Mouse (Mus musculus) liver, embryonic 12.5 days (tissue): Measurements from ENCODE around the gene Trim72. TPM values are rescaled to one million over a fixed set of nuclear protein-coding genes. Genes with fewer than 3 reads are reported as not detected.
"Not testable (repeated sequence)": the region's sequence is repeated elsewhere in the genome, so short reads cannot be mapped to it uniquely, and the experiment has no call there.

Experiments
- ATAC-seq: fragments of 200-750 bp; cut with Nextera tagmentation; 2 replicates; pipeline ENCODE4 v1.8.0; 2017; ENCODE audit warnings: moderate number of reproducible peaks, mild to moderate bottlenecking, moderate library complexity
- H3K27ac ChIP-seq: fragments of 300-500 bp; sonication (generic); 2 replicates; pipeline ENCODE4 v1.5.1; 2016; ENCODE audit warnings: mild to moderate bottlenecking
- H3K27me3 ChIP-seq: fragments of 300-500 bp; sonication (generic); replicated peaks from 2 replicates; pipeline ENCODE4 v1.6.1; 2016; ENCODE audit warnings: mild to moderate bottlenecking, moderate library complexity
- H3K36me3 ChIP-seq: fragments of 300-500 bp; sonication (generic); 2 replicates; pipeline ENCODE4 v1.6.1; 2016; ENCODE audit warnings: mild to moderate bottlenecking, moderate library complexity
- H3K4me1 ChIP-seq: fragments of 300-500 bp; sonication (generic); 2 replicates; pipeline ENCODE4 v1.6.1; 2016
- H3K4me2 ChIP-seq: fragments of 300-500 bp; sonication (generic); 2 replicates; pipeline ENCODE4 v1.6.1; 2016; ENCODE audit warnings: mild to moderate bottlenecking, moderate library complexity
- H3K4me3 ChIP-seq: fragments of 300-500 bp; sonication (generic); 2 replicates; pipeline ENCODE4 v1.5.1; 2016; ENCODE audit warnings: mild to moderate bottlenecking, moderate library complexity
- H3K9ac ChIP-seq: fragments of 300-500 bp; sonication (generic); 2 replicates; pipeline ENCODE4 v1.6.1; 2016; ENCODE audit warnings: mild to moderate bottlenecking, moderate library complexity
- H3K9me3 ChIP-seq: fragments of 300-500 bp; sonication (generic); replicated peaks from 2 replicates; pipeline ENCODE4 v1.6.1; 2016; ENCODE audit warnings: mild to moderate bottlenecking, moderate library complexity
- WGBS: fragments of 180-500 bp; shearing (Covaris S2); methylation state at CpG from one replicate; pipeline ENCODE4 v1.1.7; 2016; ENCODE audit not compliant: insufficient replicate concordance; 5-methylcytosine and 5-hydroxymethylcytosine counted together
- polyA plus RNA-seq: library from polyadenylated mRNA; unstranded; fragments of >200 nt; fragmentation: Nextera tagmentation; extraction: Ambion mirVana; gene quantifications from 2 replicates; pipeline ENCODE4 v1.2.1, GENCODE M21; 2016

Gene Trim72
- polyA plus RNA-seq, 1 experiment from 2014 or later: not detected

- H3K4me1 ChIP-seq: no peaks in the 10 kb centered on the region
- H3K27me3 ChIP-seq: no peaks in the 10 kb centered on the region
- no peak overlapping the region for H3K4me3 ChIP-seq
- H3K36me3 ChIP-seq: no peaks in the 10 kb centered on the region
- H3K27ac ChIP-seq: no peak overlapping the region
- ATAC-seq: no peak
- no peak overlapping the region for H3K9ac ChIP-seq
- 71% methylated on average over 4 of the region's 4 CpGs for WGBS
- H3K9me3 ChIP-seq: no peaks in the 10 kb centered on the region
- no peak overlapping the region for H3K4me2 ChIP-seq
These were observed 29.9 kb downstream of the Trim72 start for GRCm38 (mm10) chr7:128033616-128034015.

DNA sequence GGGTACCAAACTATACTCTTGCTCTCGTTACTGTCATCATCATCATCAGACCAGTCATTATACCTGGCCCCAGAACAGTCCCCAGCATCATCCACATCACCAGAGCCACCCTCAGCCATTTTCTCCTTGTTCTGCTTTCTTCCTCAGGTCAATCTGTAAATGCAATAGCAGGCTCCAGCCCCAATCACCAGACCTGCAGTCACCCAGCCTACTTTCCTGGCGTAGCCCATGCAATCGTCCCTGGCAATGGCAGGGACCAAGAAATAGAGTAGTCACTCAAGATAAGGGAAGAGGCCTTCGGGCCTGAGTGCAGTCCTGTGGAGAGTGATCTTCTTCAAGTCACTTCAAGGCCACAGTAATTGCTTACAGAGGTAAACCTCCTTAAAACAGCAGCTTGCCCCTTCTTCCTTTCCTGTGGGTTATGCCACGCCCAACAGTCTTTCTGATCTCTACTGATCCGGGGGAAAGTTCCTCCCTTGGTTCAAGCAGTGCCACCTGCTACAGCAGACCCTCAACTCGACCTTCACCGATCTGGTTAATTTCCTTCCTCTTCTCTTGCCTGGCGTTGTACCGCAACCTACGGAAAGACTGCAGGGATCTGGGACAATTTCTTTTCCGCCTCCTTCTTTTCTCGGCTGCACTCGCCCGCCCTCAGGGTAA, 38.5 kb downstream of the Trim72 start:
- not testable (repeated sequence) for H3K36me3 ChIP-seq, H3K27ac ChIP-seq, H3K9me3 ChIP-seq, H3K4me1 ChIP-seq, H3K27me3 ChIP-seq, H3K9ac ChIP-seq, H3K4me2 ChIP-seq, ATAC-seq, H3K4me3 ChIP-seq
- WGBS: 28% methylated on average over 15 of the region's 15 CpGs

- no peaks in the 10 kb centered on the region for H3K36me3 ChIP-seq
- H3K4me1 ChIP-seq: 0 out of 2 replicates have a peak, but pooled peaks cover 5% of the 10 kb centered on the region
- ATAC-seq: no peak
- 54% methylated on average over 4 of the region's 4 CpGs for WGBS
- no peak overlapping the region for H3K27ac ChIP-seq
- no peaks in the 10 kb centered on the region for H3K9me3 ChIP-seq
- H3K4me3 ChIP-seq: no peak overlapping the region
- H3K4me2 ChIP-seq: no peak overlapping the region
- no peaks in the 10 kb centered on the region for H3K27me3 ChIP-seq
- no peak overlapping the region for H3K9ac ChIP-seq
These were observed 40.5 kb downstream of the Trim72 start for GRCm38 (mm10) chr7:128044142-128044785.

DNA sequence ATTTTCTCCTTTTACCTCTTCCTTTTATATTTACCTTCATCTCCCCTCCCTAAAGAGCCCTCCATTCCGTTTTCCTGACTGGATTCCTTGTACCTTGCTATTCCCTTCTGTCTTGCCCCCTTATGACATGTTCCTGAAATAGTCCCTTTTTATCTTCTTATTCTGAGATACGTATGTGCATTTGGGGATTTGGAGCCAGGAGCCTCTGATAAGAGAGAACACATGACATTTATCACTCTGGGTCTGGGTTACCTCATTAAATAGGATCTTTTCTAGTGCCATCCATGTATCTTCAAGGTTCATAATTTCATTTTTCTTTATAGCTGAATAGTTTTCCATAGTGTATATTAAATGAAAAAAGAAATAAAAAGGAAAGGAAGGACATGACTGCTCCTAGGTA, 41.9 kb downstream of the Trim72 start:
- Histone ChIP-seq H3K27me3 (no peaks in the 10 kb centered on the region), H3K9ac (no peak overlapping the region), H3K9me3 (no peaks in the 10 kb centered on the region), H3K4me3 (no peak overlapping the region), H3K4me1 (peaks cover 10% of the 10 kb centered on the region), H3K27ac (no peak overlapping the region), H3K36me3 (no peaks in the 10 kb centered on the region), H3K4me2 (no peak overlapping the region)
- 22% methylated on average over 2 of the region's 2 CpGs for WGBS
- no peak for ATAC-seq

- H3K27ac ChIP-seq: no peak overlapping the region
- WGBS: 23% methylated on average over 4 of the region's 4 CpGs
These were observed 45.1 kb downstream of the Trim72 start for GRCm38 (mm10) chr7:128048819-128049218.

DNA sequence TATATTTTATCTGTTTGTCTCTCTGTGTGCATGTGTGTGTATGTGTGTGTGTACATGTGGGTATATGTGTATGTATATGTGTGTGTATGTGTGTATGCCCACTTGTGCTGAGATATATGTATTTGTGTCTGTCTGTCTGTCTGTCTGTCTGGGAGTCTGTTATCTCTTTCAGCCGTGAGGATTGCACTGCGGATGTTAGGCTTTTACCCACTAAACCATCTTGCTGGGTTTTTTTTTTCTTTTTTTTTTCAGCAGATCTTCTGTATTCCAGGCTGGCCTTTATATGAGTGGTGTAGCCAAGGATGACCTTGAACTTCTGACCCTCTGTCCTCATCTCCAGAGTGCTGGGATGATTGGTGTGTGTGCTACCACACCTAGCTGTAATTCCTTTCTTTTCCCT, 45.5 kb downstream of the Trim72 start:
- ATAC-seq: no peak
- WGBS: 16% methylated on average over 2 of the region's 2 CpGs
- Histone ChIP-seq H3K27me3 (no peaks in the 10 kb centered on the region), H3K4me2 (no peak overlapping the region), H3K4me3 (no peak overlapping the region), H3K9me3 (no peaks in the 10 kb centered on the region), H3K27ac (no peak overlapping the region), H3K36me3 (no peaks in the 10 kb centered on the region), H3K4me1 (peaks cover 15% of the 10 kb centered on the region), H3K9ac (no peak overlapping the region)

More at GRCm38 (mm10) chr7:128048819-128049218, 45.1 kb downstream of the Trim72 start:
- H3K27me3 ChIP-seq: no peaks in the 10 kb centered on the region
- H3K9me3 ChIP-seq: no peaks in the 10 kb centered on the region
- no peak overlapping the region for H3K4me2 ChIP-seq
- H3K36me3 ChIP-seq: no peaks in the 10 kb centered on the region
- peaks cover 15% of the 10 kb centered on the region for H3K4me1 ChIP-seq
- H3K4me3 ChIP-seq: no peak overlapping the region
- ATAC-seq: no peak
- H3K9ac ChIP-seq: no peak overlapping the region

DNA sequence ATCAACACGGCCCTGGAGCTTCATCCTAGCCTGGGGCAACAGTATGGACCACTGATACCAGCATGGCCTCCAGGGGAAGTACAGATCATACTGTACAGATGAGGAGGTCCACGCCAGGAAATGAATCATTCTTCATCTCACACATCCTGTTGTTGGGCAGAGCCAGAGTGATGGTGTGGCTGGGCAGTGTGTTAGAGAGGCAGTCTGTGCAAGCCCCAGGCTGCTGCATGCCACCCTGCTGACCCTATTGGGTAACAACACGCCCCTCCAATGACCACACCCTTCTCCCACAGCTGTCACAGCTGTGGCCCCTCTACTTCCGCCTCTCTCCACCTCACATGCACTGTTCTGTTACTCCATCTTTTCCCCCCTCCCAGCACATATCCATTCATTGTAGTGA, 47.0 kb downstream of the Trim72 start:
- H3K4me3 ChIP-seq: no peak overlapping the region
- H3K9me3 ChIP-seq: no peaks in the 10 kb centered on the region
- no peak overlapping the region for H3K27ac ChIP-seq
- no peak overlapping the region for H3K4me2 ChIP-seq
- ATAC-seq: no peak; the same call in 1 of the 2 replicates
- H3K27me3 ChIP-seq: no peaks in the 10 kb centered on the region
- H3K36me3 ChIP-seq: no peaks in the 10 kb centered on the region
- WGBS: 32% methylated on average over 4 of the region's 4 CpGs
- peaks cover 15% of the 10 kb centered on the region for H3K4me1 ChIP-seq
- H3K9ac ChIP-seq: no peak overlapping the region

DNA sequence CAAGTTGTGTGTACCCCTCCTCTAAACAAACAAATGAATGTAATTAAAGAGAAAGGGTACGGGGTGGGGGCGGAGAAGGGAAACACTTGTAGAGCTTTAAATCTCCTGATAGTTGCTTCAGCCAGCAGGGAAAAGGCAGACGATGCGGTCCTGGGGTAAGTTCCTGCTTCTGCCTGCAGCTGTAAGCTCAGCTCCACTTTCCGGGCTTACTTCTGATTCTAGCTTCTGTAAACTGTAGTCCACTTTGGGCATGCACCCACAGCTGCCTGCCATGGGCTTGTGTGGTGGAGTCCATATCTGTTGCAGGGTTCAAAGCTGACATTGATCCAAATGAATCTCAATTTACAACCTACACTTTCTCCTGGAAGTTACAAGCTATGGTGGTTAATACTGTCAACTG, 49.3 kb downstream of the Trim72 start:
- Histone ChIP-seq H3K9me3 (no peaks in the 10 kb centered on the region), H3K36me3 (no peaks in the 10 kb centered on the region), H3K4me2 (no peak overlapping the region), H3K27me3 (no peaks in the 10 kb centered on the region), H3K9ac (no peak overlapping the region), H3K4me3 (no peak overlapping the region), H3K4me1 (peaks cover 20% of the 10 kb centered on the region), H3K27ac (no peak overlapping the region)
- ATAC-seq: no peak
- 53% methylated on average over 5 of the region's 5 CpGs for WGBS

DNA sequence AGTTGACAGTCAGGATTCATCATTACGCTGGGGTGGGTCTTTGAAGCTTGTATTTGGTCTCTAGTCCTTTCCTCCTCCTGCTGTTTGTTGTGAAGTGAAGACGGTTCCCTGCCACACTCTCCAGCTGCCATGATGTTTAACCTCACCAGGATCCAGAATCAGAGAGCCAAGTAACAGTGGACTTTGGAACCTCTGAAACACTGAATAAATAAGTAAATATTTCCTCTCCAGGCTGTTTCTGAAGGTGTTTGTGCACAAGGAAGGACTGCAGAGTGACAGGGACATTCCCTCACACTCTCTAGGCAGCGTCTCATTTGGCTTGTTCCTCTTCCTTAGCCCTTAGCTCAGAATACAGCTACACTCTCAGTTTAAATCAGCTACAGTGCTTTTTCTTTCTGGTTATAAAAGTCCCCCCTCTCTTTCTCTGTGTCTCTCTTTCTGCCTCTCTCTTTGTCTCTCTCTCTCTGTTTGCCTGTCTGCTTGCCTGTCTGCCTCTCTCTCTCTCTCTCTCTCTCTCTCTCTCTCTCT, 53.2 kb downstream of the Trim72 start:
- 35% methylated on average over 3 of the region's 3 CpGs for WGBS

DNA sequence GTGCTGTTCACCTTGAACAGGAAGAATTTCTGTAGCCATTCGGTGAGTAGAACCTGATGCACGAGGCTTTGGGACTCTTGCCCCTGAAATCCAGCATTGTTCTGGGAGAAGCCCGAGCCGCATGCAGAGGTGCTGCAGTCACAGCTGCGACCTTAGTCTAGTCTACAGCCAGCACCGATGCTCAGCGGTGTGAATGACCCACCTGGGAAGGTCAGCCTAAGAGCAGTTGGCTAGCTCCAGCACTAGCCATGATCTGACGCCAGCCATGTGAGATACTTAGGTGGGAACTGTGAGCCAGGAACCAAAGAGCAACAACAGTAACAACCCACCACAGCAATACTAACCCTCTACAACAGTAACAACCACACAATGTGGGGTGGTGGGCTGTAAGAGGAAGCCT, 54.1 kb downstream of the Trim72 start:
- WGBS: 63% methylated on average over 8 of the region's 8 CpGs
- no peak for ATAC-seq
- Histone ChIP-seq H3K36me3 (no peaks in the 10 kb centered on the region), H3K27me3 (no peaks in the 10 kb centered on the region), H3K4me3 (no peak overlapping the region), H3K9me3 (no peaks in the 10 kb centered on the region), H3K4me1 (0 out of 2 replicates have a peak, but pooled peaks cover 8% of the 10 kb centered on the region), H3K4me2 (no peak overlapping the region), H3K27ac (no peak overlapping the region), H3K9ac (no peak overlapping the region)

More for the DNA sequence above, 53.2 kb downstream of the Trim72 start:
- H3K9me3 ChIP-seq: no peaks in the 10 kb centered on the region
- H3K36me3 ChIP-seq: no peaks in the 10 kb centered on the region
- H3K4me1 ChIP-seq: 0 out of 2 replicates have a peak, but pooled peaks cover 8% of the 10 kb centered on the region
- no peak overlapping the region for H3K4me3 ChIP-seq
- no peaks in the 10 kb centered on the region for H3K27me3 ChIP-seq
- H3K4me2 ChIP-seq: no peak overlapping the region
- ATAC-seq: no peak
- H3K9ac ChIP-seq: no peak overlapping the region
- no peak overlapping the region for H3K27ac ChIP-seq

DNA sequence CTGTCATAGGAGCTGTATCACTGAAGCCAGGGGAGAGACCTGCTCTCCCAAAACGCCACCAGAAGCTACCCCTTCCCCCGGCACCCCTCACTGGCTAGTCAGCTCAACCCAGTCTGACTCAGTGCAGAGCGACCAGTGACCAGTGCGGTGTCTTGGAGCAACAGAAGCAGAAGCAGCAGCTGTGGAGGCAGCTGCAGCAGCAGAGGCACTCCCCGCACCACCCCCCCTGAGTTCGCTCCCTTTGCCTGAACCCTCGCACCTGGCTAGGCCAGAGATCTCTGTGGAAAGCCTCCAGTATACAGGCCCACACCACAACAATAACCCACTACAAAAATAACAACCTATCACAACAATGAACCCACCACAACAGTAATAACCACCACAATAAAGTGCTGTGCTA, 54.8 kb downstream of the Trim72 start:
- no peak overlapping the region for H3K4me2 ChIP-seq
- no peaks in the 10 kb centered on the region for H3K36me3 ChIP-seq
- 0 out of 2 replicates have a peak, but pooled peaks cover 8% of the 10 kb centered on the region for H3K4me1 ChIP-seq
- no peaks in the 10 kb centered on the region for H3K9me3 ChIP-seq
- H3K9ac ChIP-seq: no peak overlapping the region
- H3K27me3 ChIP-seq: no peaks in the 10 kb centered on the region
- WGBS: 32% methylated on average over 7 of the region's 7 CpGs
- no peak overlapping the region for H3K4me3 ChIP-seq
- ATAC-seq: no peak
- no peak overlapping the region for H3K27ac ChIP-seq

DNA sequence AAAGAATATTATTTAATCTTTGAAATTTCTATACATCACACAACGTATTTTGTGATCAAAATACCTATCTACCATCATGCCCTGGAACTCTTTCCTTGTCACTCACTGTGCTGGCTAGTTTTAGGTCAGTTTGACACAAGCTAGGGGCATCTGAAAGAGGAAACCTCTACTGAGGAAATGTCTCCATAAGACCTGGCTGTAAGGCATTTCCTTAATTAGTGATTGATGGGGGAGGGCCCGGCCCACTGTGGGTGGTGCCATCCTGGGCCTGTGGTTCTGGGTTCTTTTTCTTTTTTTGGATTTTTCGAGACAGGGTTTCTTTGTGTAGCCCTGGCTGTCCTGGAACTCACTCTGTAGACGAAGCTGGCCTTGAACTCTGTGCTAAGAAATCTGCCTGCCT, 55.3 kb downstream of the Trim72 start:
- Histone ChIP-seq H3K9me3 (no peaks in the 10 kb centered on the region), H3K27me3 (no peaks in the 10 kb centered on the region), H3K4me3 (no peak overlapping the region), H3K9ac (no peak overlapping the region), H3K36me3 (no peaks in the 10 kb centered on the region), H3K27ac (no peak overlapping the region), H3K4me1 (0 out of 2 replicates have a peak, but pooled peaks cover 8% of the 10 kb centered on the region), H3K4me2 (no peak overlapping the region)
- no peak for ATAC-seq
- 37% methylated on average over 4 of the region's 4 CpGs for WGBS
